ENCODE assay signal across 9 mouse cellular contexts in genomic region chr8:95293891-95294290, GRCm38 (mm10). TPM values are rescaled to one million over a fixed set of nuclear protein-coding genes. Genes with fewer than 3 reads are reported as not detected.
DNase-seq lines count a peak whose midpoint lies in the region; ATAC-seq lines count a peak whose summit lies in the region.
"Had no signal": no experiment of that assay in that cellular context is flagged by ENCODE, and none has a peak within 500 bp of the region (broad histone marks: within the 10 kb centered on the region; RNA-seq: fewer than 3 reads in every experiment).

No protein-coding gene starts in this region.

- 67% methylated on average over 7 of the region's 7 CpGs for WGBS in embryonic facial prominence, embryonic 13.5 days
- WGBS in embryonic facial prominence, embryonic 10.5 days = 79% methylated on average over 7 of the region's 7 CpGs
- 46% methylated on average over 7 of the region's 7 CpGs for WGBS in limb, embryonic 15.5 days
- 52% methylated on average over 7 of the region's 7 CpGs for WGBS in stomach, embryonic 16.5 days

- H3K27ac ChIP-seq in embryonic facial prominence, embryonic 13.5 days = 0 out of 2 replicates have a peak overlapping the region, but pooled peaks have one; percentile 33
- no peak overlapping the region for H3K27ac ChIP-seq in embryonic facial prominence, embryonic 10.5 days (replicated peaks)
- H3K27ac ChIP-seq in limb, embryonic 15.5 days = 0 out of 2 replicates have a peak overlapping the region, but pooled peaks have one; percentile 1
- peak overlapping the region; percentile 62 for H3K27ac ChIP-seq in stomach, embryonic 16.5 days (ENCODE audit: low read length)

- DNase-seq in embryonic facial prominence, embryonic 10.5 days (ENCODE audit: low spot score) = no peak
- DNase-seq in right cerebral cortex, adult 2 months (ENCODE audit: low spot score in 2 of 2) = no peak
- no peak for DNase-seq in cerebellum, postnatal 36 days

- peak overlapping the region; percentile 44; the same call in 1 of the 2 replicates for H3K9ac ChIP-seq in embryonic facial prominence, embryonic 13.5 days
- H3K9ac ChIP-seq in limb, embryonic 15.5 days = no peak overlapping the region
- peak overlapping the region; percentile 31 for H3K9ac ChIP-seq in stomach, embryonic 16.5 days (ENCODE audit: low read length)

- H3K4me1 ChIP-seq in embryonic facial prominence, embryonic 13.5 days = peaks cover 11% of the 10 kb centered on the region; the same call in 1 of the 2 replicates
- peaks cover 9% of the 10 kb centered on the region for H3K4me1 ChIP-seq in embryonic facial prominence, embryonic 10.5 days
- peaks cover 13% of the 10 kb centered on the region; the same call in 1 of the 2 replicates for H3K4me1 ChIP-seq in limb, embryonic 15.5 days
- H3K4me1 ChIP-seq in stomach, embryonic 16.5 days (ENCODE audit: control insufficient read depth, insufficient read depth, low read length) = no peaks in the 10 kb centered on the region

- no peaks in the 10 kb centered on the region for H3K27me3 ChIP-seq in embryonic facial prominence, embryonic 13.5 days
- H3K27me3 ChIP-seq in embryonic facial prominence, embryonic 10.5 days (replicated peaks; ENCODE audit: low read depth, poor library complexity, severe bottlenecking) = no peaks in the 10 kb centered on the region
- no peaks in the 10 kb centered on the region for H3K27me3 ChIP-seq in limb, embryonic 15.5 days
- no peaks in the 10 kb centered on the region; the same call in 1 of the 2 replicates for H3K27me3 ChIP-seq in stomach, embryonic 16.5 days (ENCODE audit: control insufficient read depth, insufficient read depth, low read length)

- 0 out of 2 replicates have a peak overlapping the region, but pooled peaks have one; percentile 1 for H3K4me2 ChIP-seq in embryonic facial prominence, embryonic 13.5 days
- H3K4me2 ChIP-seq in limb, embryonic 15.5 days = no peak overlapping the region
- peak overlapping the region; percentile 35 for H3K4me2 ChIP-seq in stomach, embryonic 16.5 days (ENCODE audit: low read depth, low read length)

- no peaks in the 10 kb centered on the region for H3K36me3 ChIP-seq in embryonic facial prominence, embryonic 13.5 days
- no peaks in the 10 kb centered on the region for H3K36me3 ChIP-seq in embryonic facial prominence, embryonic 10.5 days (replicated peaks)
- no peaks in the 10 kb centered on the region for H3K36me3 ChIP-seq in limb, embryonic 15.5 days
- H3K36me3 ChIP-seq in stomach, embryonic 16.5 days (ENCODE audit: control insufficient read depth, insufficient read depth, low read length) = no peaks in the 10 kb centered on the region

- H3K9me3 ChIP-seq in embryonic facial prominence, embryonic 13.5 days = no peaks in the 10 kb centered on the region
- H3K9me3 ChIP-seq in embryonic facial prominence, embryonic 10.5 days = no peaks in the 10 kb centered on the region
- H3K9me3 ChIP-seq in limb, embryonic 15.5 days = no peaks in the 10 kb centered on the region
- no peaks in the 10 kb centered on the region for H3K9me3 ChIP-seq in stomach, embryonic 16.5 days (replicated peaks; ENCODE audit: control insufficient read depth, low read length)

- ATAC-seq in embryonic facial prominence, embryonic 13.5 days (ENCODE audit: insufficient number of reproducible peaks, insufficient read depth, low FRiP score, low TSS enrichment, low read depth) = no peak
- ATAC-seq in common myeloid progenitor, adult 5-6 weeks (replicated peaks; ENCODE audit: low read depth, poor library complexity, severe bottlenecking) = peak; percentile 69
- peak; percentile 58 to 68 for ATAC-seq in hematopoietic stem cell, adult 5-6 weeks (replicated peaks in 1 of 2; ENCODE audit: insufficient read depth in 1 of 2, low FRiP score in 2 of 2, low TSS enrichment in 1 of 2, low read depth in 1 of 2, poor library complexity in 2 of 2, severe bottlenecking in 2 of 2)
- peak; percentile 41; the same call in 1 of the 2 replicates for ATAC-seq in limb, embryonic 15.5 days (ENCODE audit: insufficient number of reproducible peaks, low FRiP score, low TSS enrichment, low read depth)
- ATAC-seq in stomach, embryonic 16.5 days (ENCODE audit: insufficient read depth, low FRiP score) = peak; percentile 86

- no peak overlapping the region for H3K4me3 ChIP-seq in embryonic facial prominence, embryonic 13.5 days
- H3K4me3 ChIP-seq in embryonic facial prominence, embryonic 10.5 days = no peak overlapping the region
- no peak overlapping the region for H3K4me3 ChIP-seq in limb, embryonic 15.5 days
- H3K4me3 ChIP-seq in stomach, embryonic 16.5 days (replicated peaks; ENCODE audit: low read length) = peak overlapping the region; percentile 20
- H3K4me3 ChIP-seq: erythroblast, embryonic 14.5 days had no signal

RNA-seq across cellular contexts. Expression of gene Cngb1, which starts 12.5 kb away (rescaled TPM):
- 0.14 and 0.54 TPM in 2 replicates for polyA plus RNA-seq in embryonic facial prominence, embryonic 13.5 days (2015; fragmentation: Nextera tagmentation; extraction: Ambion mirVana)
- polyA plus RNA-seq in embryonic facial prominence, embryonic 10.5 days (2016; fragmentation: Nextera tagmentation; extraction: Ambion mirVana) = not detected in 2 replicates
- 2.6 and 5.2 TPM in 2 replicates for total RNA-seq in common myeloid progenitor, adult 5-6 weeks (2017)
- total RNA-seq in hematopoietic stem cell, adult 5-6 weeks (2017) = 7.8 and 18.6 TPM in 2 replicates
- 0.47 and 0.87 TPM in 2 replicates for polyA plus RNA-seq in limb, embryonic 15.5 days (2015; fragmentation: Nextera tagmentation; extraction: Ambion mirVana)
- polyA plus RNA-seq in stomach, embryonic 16.5 days (2015; fragmentation: Nextera tagmentation; extraction: Ambion mirVana) = 0.28 and 0.81 TPM in 2 replicates
- polyA plus RNA-seq: erythroblast, embryonic 14.5 days had no signal

RNA-seq across cellular contexts. Expression of gene Tepp, which starts 16.5 kb away (rescaled TPM):
- polyA plus RNA-seq in embryonic facial prominence, embryonic 13.5 days (2015; fragmentation: Nextera tagmentation; extraction: Ambion mirVana) = 1.0 TPM in 1 of 2 replicates, not detected in the other
- not detected in 2 replicates for polyA plus RNA-seq in embryonic facial prominence, embryonic 10.5 days (2016; fragmentation: Nextera tagmentation; extraction: Ambion mirVana)
- not detected in 2 replicates for total RNA-seq in common myeloid progenitor, adult 5-6 weeks (2017)
- not detected in 2 replicates for total RNA-seq in hematopoietic stem cell, adult 5-6 weeks (2017)
- polyA plus RNA-seq in limb, embryonic 15.5 days (2015; fragmentation: Nextera tagmentation; extraction: Ambion mirVana) = 0.74 TPM in 1 of 2 replicates, not detected in the other
- polyA plus RNA-seq in stomach, embryonic 16.5 days (2015; fragmentation: Nextera tagmentation; extraction: Ambion mirVana) = not detected in 2 replicates
- polyA plus RNA-seq: erythroblast, embryonic 14.5 days had no signal

RNA-seq across cellular contexts. Expression of gene Zfp319, which starts 37.9 kb away (rescaled TPM):
- 9.7 and 10.9 TPM in 2 replicates for polyA plus RNA-seq in embryonic facial prominence, embryonic 13.5 days (2015; fragmentation: Nextera tagmentation; extraction: Ambion mirVana)
- polyA plus RNA-seq in embryonic facial prominence, embryonic 10.5 days (2016; fragmentation: Nextera tagmentation; extraction: Ambion mirVana) = 11.5 and 12.4 TPM in 2 replicates
- total RNA-seq in common myeloid progenitor, adult 5-6 weeks (2017) = 2.8 and 5.2 TPM in 2 replicates
- total RNA-seq in hematopoietic stem cell, adult 5-6 weeks (2017) = 4.4 TPM in 2 replicates
- 8.7 and 9.0 TPM in 2 replicates for polyA plus RNA-seq in limb, embryonic 15.5 days (2015; fragmentation: Nextera tagmentation; extraction: Ambion mirVana)
- 6.5 and 7.0 TPM in 2 replicates for polyA plus RNA-seq in stomach, embryonic 16.5 days (2015; fragmentation: Nextera tagmentation; extraction: Ambion mirVana)

RNA-seq across cellular contexts. Expression of gene Usb1, which starts 38.2 kb away (rescaled TPM):
- polyA plus RNA-seq in embryonic facial prominence, embryonic 13.5 days (2015; fragmentation: Nextera tagmentation; extraction: Ambion mirVana) = 44.2 and 45.2 TPM in 2 replicates
- polyA plus RNA-seq in embryonic facial prominence, embryonic 10.5 days (2016; fragmentation: Nextera tagmentation; extraction: Ambion mirVana) = 42.2 and 47.0 TPM in 2 replicates
- total RNA-seq in common myeloid progenitor, adult 5-6 weeks (2017) = 14.5 and 17.9 TPM in 2 replicates
- 21.8 and 22.5 TPM in 2 replicates for total RNA-seq in hematopoietic stem cell, adult 5-6 weeks (2017)
- polyA plus RNA-seq in limb, embryonic 15.5 days (2015; fragmentation: Nextera tagmentation; extraction: Ambion mirVana) = 41.0 and 44.5 TPM in 2 replicates
- 38.7 and 42.0 TPM in 2 replicates for polyA plus RNA-seq in stomach, embryonic 16.5 days (2015; fragmentation: Nextera tagmentation; extraction: Ambion mirVana)

RNA-seq across cellular contexts. Expression of gene Mmp15, which starts 58.2 kb away (rescaled TPM):
- 8.4 and 8.5 TPM in 2 replicates for polyA plus RNA-seq in embryonic facial prominence, embryonic 13.5 days (2015; fragmentation: Nextera tagmentation; extraction: Ambion mirVana)
- polyA plus RNA-seq in embryonic facial prominence, embryonic 10.5 days (2016; fragmentation: Nextera tagmentation; extraction: Ambion mirVana) = 11.3 and 12.5 TPM in 2 replicates
- total RNA-seq in common myeloid progenitor, adult 5-6 weeks (2017) = 0.05 and 0.55 TPM in 2 replicates
- 0.94 and 1.6 TPM in 2 replicates for total RNA-seq in hematopoietic stem cell, adult 5-6 weeks (2017)
- 7.8 and 8.1 TPM in 2 replicates for polyA plus RNA-seq in limb, embryonic 15.5 days (2015; fragmentation: Nextera tagmentation; extraction: Ambion mirVana)
- 13.4 and 15.3 TPM in 2 replicates for polyA plus RNA-seq in stomach, embryonic 16.5 days (2015; fragmentation: Nextera tagmentation; extraction: Ambion mirVana)
